Mouse (Mus musculus): Measurements from ENCODE around the gene Qtrt1. TPM values are rescaled to one million over a fixed set of nuclear protein-coding genes. Genes with fewer than 3 reads are reported as not detected.
A peak's percentile ranks its signal among the peaks of the same experiment; 100 is the strongest.

Gene Qtrt1
- polyA plus RNA-seq, 1 experiment = 29.5 TPM

GRCm38 (mm10) chr9:21469032-21470024 lies 57.7 kb downstream of the Qtrt1 start:
- H3K4me3 ChIP-seq (replicated peaks; ENCODE audit: extremely low read depth, low read depth, low read length) = no peak overlapping the region
- TF ChIP-seq POLR2A (IDR thresholded peaks at IDR 0.05; ENCODE audit: borderline replicate concordance, extremely low read depth, low read depth, low read length) (no peak), CTCF (IDR thresholded peaks at IDR 0.05; ENCODE audit: insufficient read depth, low read length) (peak; percentile 63)
- 78% methylated on average over 20 of the region's 20 CpGs for WGBS
- DNase-seq = peak; percentile 60
- H3K4me1 ChIP-seq (ENCODE audit: control insufficient read depth, insufficient read depth, low read length) = no peaks in the 10 kb centered on the region

Other genes starting within 250 kb of the Qtrt1 start
- 13.1 and 13.8 TPM in 2 replicates for gene Pde4a, start 246.1 kb upstream of the Qtrt1 start, polyA plus RNA-seq (2012; rRNA removed)
- gene Keap1, start 172.5 kb upstream of the Qtrt1 start, polyA plus RNA-seq (2012; rRNA removed) = 81.2 and 88.3 TPM in 2 replicates
- 9.7 and 11.3 TPM in 2 replicates for gene S1pr5, start 163.4 kb upstream of the Qtrt1 start, polyA plus RNA-seq (2012; rRNA removed)
- gene Atg4d, start 146.5 kb upstream of the Qtrt1 start, polyA plus RNA-seq (2012; rRNA removed) = 31.9 and 36.8 TPM in 2 replicates
- 16.9 and 21.5 TPM in 2 replicates for gene Kri1, start 123.9 kb upstream of the Qtrt1 start, polyA plus RNA-seq (2012; rRNA removed)
- 33.5 and 34.7 TPM in 2 replicates for gene Cdkn2d, start 120.4 kb upstream of the Qtrt1 start, polyA plus RNA-seq (2012; rRNA removed)
- 21.4 and 33.9 TPM in 2 replicates for gene Ap1m2, start 99.5 kb upstream of the Qtrt1 start, polyA plus RNA-seq (2012; rRNA removed)
- 192 and 271 TPM in 2 replicates for gene Slc44a2, start 91.1 kb upstream of the Qtrt1 start, polyA plus RNA-seq (2012; rRNA removed)
- gene Ilf3, start 44.0 kb upstream of the Qtrt1 start, polyA plus RNA-seq (2012; rRNA removed) = 31.8 and 35.2 TPM in 2 replicates
- gene Dnm2, start 13.1 kb downstream of the Qtrt1 start, polyA plus RNA-seq (2012; rRNA removed) = 174 and 207 TPM in 2 replicates
- 26.5 and 28.4 TPM in 2 replicates for gene Tmed1, start 98.4 kb downstream of the Qtrt1 start, polyA plus RNA-seq (2012; rRNA removed)
- 7.8 and 11.3 TPM in 2 replicates for gene AB124611, start 114.3 kb downstream of the Qtrt1 start, polyA plus RNA-seq (2012; rRNA removed)
- 73.3 and 85.3 TPM in 2 replicates for gene Carm1, start 135.1 kb downstream of the Qtrt1 start, polyA plus RNA-seq (2012; rRNA removed)
- gene Timm29, start 180.9 kb downstream of the Qtrt1 start, polyA plus RNA-seq (2012; rRNA removed) = 23.6 and 24.3 TPM in 2 replicates
- 47.8 and 58.7 TPM in 2 replicates for gene Yipf2, start 181.0 kb downstream of the Qtrt1 start, polyA plus RNA-seq (2012; rRNA removed)
- 37.7 and 38.6 TPM in 2 replicates for gene Smarca4, start 204.3 kb downstream of the Qtrt1 start, polyA plus RNA-seq (2012; rRNA removed)

Data from lung, adult 2 months (tissue).